Mouse (Mus musculus): Measurements from ENCODE around the gene Gm3486. TPM values are rescaled to one million over a fixed set of nuclear protein-coding genes. Genes with fewer than 3 reads are reported as not detected.
"Not testable (repeated sequence)": the region's sequence is repeated elsewhere in the genome, so short reads cannot be mapped to it uniquely, and the experiment has no call there.

Gm3486 gene
- polyA plus RNA-seq (2015; fragmentation: Nextera tagmentation; extraction: Ambion mirVana) = not detected in 2 replicates

DNA sequence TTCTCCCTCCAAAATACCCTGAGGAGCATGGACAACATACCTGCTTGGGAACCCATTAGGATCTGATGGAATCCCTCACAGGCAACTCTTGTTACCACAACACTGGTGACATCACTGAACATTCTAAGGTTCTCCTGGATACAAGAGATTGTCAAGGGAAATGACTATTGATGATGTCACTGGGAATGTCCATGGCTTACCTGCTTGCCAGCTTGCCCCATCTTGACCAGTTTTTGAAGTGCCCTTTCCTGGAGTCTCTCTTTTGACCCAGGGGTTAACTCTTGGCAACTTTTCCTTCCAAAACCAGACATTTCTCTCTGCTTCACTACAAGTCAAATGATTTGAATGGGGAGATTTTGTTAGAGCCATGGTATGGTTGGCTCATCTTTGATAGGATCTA is at the start of gene Gm3486:
Gm3486 (minus strand) TSS at position 101 of the 400 bp plus-strand sequence.
- not testable (repeated sequence) for H3K9ac ChIP-seq (ENCODE audit: low read depth, low read length); ATAC-seq (replicated peaks; ENCODE audit: low FRiP score, low read depth); H3K4me3 ChIP-seq (replicated peaks; ENCODE audit: low read depth, low read length); H3K27ac ChIP-seq; H3K36me3 ChIP-seq (ENCODE audit: insufficient read depth, low read length); H3K4me1 ChIP-seq (replicated peaks; ENCODE audit: insufficient read depth, low read length); H3K9me3 ChIP-seq (replicated peaks; ENCODE audit: low read length); H3K4me2 ChIP-seq (ENCODE audit: low read length); H3K27me3 ChIP-seq (ENCODE audit: insufficient read depth, low read length); DNase-seq (ENCODE audit: low spot score)

DNA sequence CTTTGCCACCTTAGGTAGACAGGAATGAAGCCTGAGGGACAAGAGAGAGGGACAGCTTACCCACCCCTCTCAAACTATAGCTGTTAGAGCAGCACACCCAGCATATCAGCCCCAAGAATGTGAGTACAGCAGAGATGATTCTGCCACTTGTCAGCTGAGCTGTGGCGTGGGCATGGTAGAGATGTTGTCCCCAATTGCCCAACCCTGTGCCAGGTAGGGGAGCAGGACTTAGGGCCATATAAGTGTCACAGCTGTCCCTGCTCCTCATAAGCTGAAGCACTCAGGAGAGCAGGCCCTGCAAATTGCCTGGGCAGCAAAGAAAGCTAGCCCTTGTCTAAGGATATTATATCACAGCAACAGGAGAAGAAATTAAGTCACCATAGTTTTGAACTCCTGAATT is 35.4 kb upstream of the Gm3486 start:
- not testable (repeated sequence) for ATAC-seq (replicated peaks; ENCODE audit: low FRiP score, low read depth)

DNA sequence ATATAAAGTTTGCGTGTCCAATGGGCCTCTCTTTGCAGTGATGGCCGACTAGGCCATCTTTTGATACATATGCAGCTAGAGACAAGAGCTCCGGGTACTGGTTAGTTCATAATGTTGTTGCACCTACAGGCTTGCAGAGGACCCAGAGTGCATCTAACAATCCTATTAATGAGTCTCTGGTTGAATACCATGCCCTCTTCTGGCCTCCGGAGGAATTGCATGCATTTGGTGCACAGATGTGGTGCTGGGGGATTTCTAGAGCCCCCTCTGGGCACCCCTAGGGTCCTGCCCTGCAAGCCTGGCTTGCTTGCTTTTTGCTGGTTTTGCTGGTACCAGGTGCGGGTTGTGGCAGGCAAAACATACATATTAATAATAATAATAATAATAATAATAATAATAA is 31.4 kb upstream of the Gm3486 start:
- 74% methylated on average over 5 of the region's 5 CpGs for WGBS
- not testable (repeated sequence) for H3K4me3 ChIP-seq (replicated peaks; ENCODE audit: low read depth, low read length); ATAC-seq (replicated peaks; ENCODE audit: low FRiP score, low read depth); H3K4me2 ChIP-seq (ENCODE audit: low read length); H3K4me1 ChIP-seq (replicated peaks; ENCODE audit: insufficient read depth, low read length); H3K9ac ChIP-seq (ENCODE audit: low read depth, low read length); DNase-seq (ENCODE audit: low spot score); H3K9me3 ChIP-seq (replicated peaks; ENCODE audit: low read length); H3K27me3 ChIP-seq (ENCODE audit: insufficient read depth, low read length); H3K27ac ChIP-seq; H3K36me3 ChIP-seq (ENCODE audit: insufficient read depth, low read length)

More for the DNA sequence above, 35.4 kb upstream of the Gm3486 start:
- not testable (repeated sequence) for H3K4me1 ChIP-seq (replicated peaks; ENCODE audit: insufficient read depth, low read length); H3K4me2 ChIP-seq (ENCODE audit: low read length); H3K27ac ChIP-seq; DNase-seq (ENCODE audit: low spot score); H3K27me3 ChIP-seq (ENCODE audit: insufficient read depth, low read length); H3K4me3 ChIP-seq (replicated peaks; ENCODE audit: low read depth, low read length); H3K9me3 ChIP-seq (replicated peaks; ENCODE audit: low read length); H3K9ac ChIP-seq (ENCODE audit: low read depth, low read length); H3K36me3 ChIP-seq (ENCODE audit: insufficient read depth, low read length)
- WGBS = 81% methylated on average over 1 of the region's 1 CpGs

GRCm38 (mm10) chr14:41453418-41453817 is 35.9 kb downstream of the Gm3486 start, which contains the start of gene Gm7954:
Gm7954 (minus strand) TSS chr14:41453518.
- H3K4me1 ChIP-seq (replicated peaks; ENCODE audit: insufficient read depth, low read length); H3K4me2 ChIP-seq (ENCODE audit: low read length); H3K27me3 ChIP-seq (ENCODE audit: insufficient read depth, low read length); H3K36me3 ChIP-seq (ENCODE audit: insufficient read depth, low read length); DNase-seq (ENCODE audit: low spot score); H3K4me3 ChIP-seq (replicated peaks; ENCODE audit: low read depth, low read length); ATAC-seq (replicated peaks; ENCODE audit: low FRiP score, low read depth); H3K9ac ChIP-seq (ENCODE audit: low read depth, low read length); H3K27ac ChIP-seq; H3K9me3 ChIP-seq (replicated peaks; ENCODE audit: low read length): not testable (repeated sequence)
- no CpG with 5 or more reads among the region's 2 CpGs for WGBS

Other genes starting within 250 kb of the Gm3486 start
- not detected in 2 replicates for gene Gm2832, start 210.7 kb downstream of the Gm3486 start, polyA plus RNA-seq (2015; fragmentation: Nextera tagmentation; extraction: Ambion mirVana)
- gene Gm5798, start 140.9 kb downstream of the Gm3486 start, polyA plus RNA-seq (2015; fragmentation: Nextera tagmentation; extraction: Ambion mirVana) = not detected in 2 replicates
- gene Gm7945, start 103.1 kb downstream of the Gm3486 start, polyA plus RNA-seq (2015; fragmentation: Nextera tagmentation; extraction: Ambion mirVana) = not detected in 2 replicates
- not detected in 2 replicates for gene Gm6482, start 81.2 kb downstream of the Gm3486 start, polyA plus RNA-seq (2015; fragmentation: Nextera tagmentation; extraction: Ambion mirVana)
- gene Gm7954, start 36.0 kb downstream of the Gm3486 start, polyA plus RNA-seq (2015; fragmentation: Nextera tagmentation; extraction: Ambion mirVana) = not detected in 2 replicates
- gene Gm7970, start 66.1 kb upstream of the Gm3486 start, polyA plus RNA-seq (2015; fragmentation: Nextera tagmentation; extraction: Ambion mirVana) = not detected in 2 replicates
- not detected in 2 replicates for gene 1700049E17Rik2, start 83.7 kb upstream of the Gm3486 start, polyA plus RNA-seq (2015; fragmentation: Nextera tagmentation; extraction: Ambion mirVana)
- not detected in 2 replicates for gene Gm3072, start 135.1 kb upstream of the Gm3486 start, polyA plus RNA-seq (2015; fragmentation: Nextera tagmentation; extraction: Ambion mirVana)
- gene Gm3676, start 157.0 kb upstream of the Gm3486 start, polyA plus RNA-seq (2015; fragmentation: Nextera tagmentation; extraction: Ambion mirVana) = not detected in 2 replicates
- not detected in 2 replicates for gene Gm8068, start 212.4 kb upstream of the Gm3486 start, polyA plus RNA-seq (2015; fragmentation: Nextera tagmentation; extraction: Ambion mirVana)

All from kidney, postnatal 0 days (tissue).